Mouse (Mus musculus) heart, embryonic 15.5 days (tissue): ENCODE measurements around the gene Mecom. TPM values are rescaled to one million over a fixed set of nuclear protein-coding genes. Genes with fewer than 3 reads are reported as not detected.

Experiments used
- ATAC-seq: fragments of 200-750 bp; cut with Nextera tagmentation; replicated peaks from 2 replicates; pipeline ENCODE4 v1.8.0; 2017; ENCODE audit warnings: low read depth, moderate TSS enrichment; ENCODE audit not compliant: insufficient number of reproducible peaks, insufficient read depth, low FRiP score
- H3K27ac ChIP-seq: fragments of 300-500 bp; sonication (generic); 2 replicates; pipeline ENCODE4 v1.5.1; 2015; ENCODE audit warnings: mild to moderate bottlenecking, inconsistent platforms
- H3K27me3 ChIP-seq: fragments of 300-500 bp; sonication (generic); 2 replicates; pipeline ENCODE4 v1.6.1; 2015; ENCODE audit warnings: inconsistent platforms
- H3K36me3 ChIP-seq: fragments of 300-500 bp; sonication (generic); 2 replicates; pipeline ENCODE4 v1.6.1; 2015; ENCODE audit warnings: mild to moderate bottlenecking, inconsistent platforms
- H3K4me1 ChIP-seq: fragments of 300-500 bp; sonication (generic); replicated peaks from 2 replicates; pipeline ENCODE4 v1.6.1; 2015; ENCODE audit warnings: inconsistent platforms
- H3K4me2 ChIP-seq: fragments of 300-500 bp; sonication (generic); 2 replicates; pipeline ENCODE4 v1.6.1; 2015; ENCODE audit warnings: inconsistent platforms, mild to moderate bottlenecking, moderate library complexity
- H3K4me3 ChIP-seq: fragments of 300-500 bp; sonication (generic); 2 replicates; pipeline ENCODE4 v1.5.1; 2015; ENCODE audit warnings: mild to moderate bottlenecking, inconsistent platforms
- H3K9ac ChIP-seq: fragments of 300-500 bp; sonication (generic); 2 replicates; pipeline ENCODE4 v1.6.1; 2015; ENCODE audit warnings: mild to moderate bottlenecking, inconsistent platforms
- H3K9me3 ChIP-seq: fragments of 300-500 bp; sonication (generic); replicated peaks from 2 replicates; pipeline ENCODE4 v1.6.1; 2016; ENCODE audit warnings: inconsistent platforms
- WGBS: fragments of 180-500 bp; shearing (Covaris S2); methylation state at CpG from one replicate; pipeline ENCODE4 v1.1.7; 2015; ENCODE audit warnings: mixed read lengths; 5-methylcytosine and 5-hydroxymethylcytosine counted together
- polyA plus RNA-seq: library from polyadenylated mRNA; unstranded; fragments of >200 nt; fragmentation: Nextera tagmentation; extraction: Ambion mirVana; gene quantifications from 2 replicates; pipeline ENCODE4 v1.2.1, GENCODE M21; 2015

The Mecom gene
- polyA plus RNA-seq, 1 experiment from 2014 or later: 17.3 TPM

DNA sequence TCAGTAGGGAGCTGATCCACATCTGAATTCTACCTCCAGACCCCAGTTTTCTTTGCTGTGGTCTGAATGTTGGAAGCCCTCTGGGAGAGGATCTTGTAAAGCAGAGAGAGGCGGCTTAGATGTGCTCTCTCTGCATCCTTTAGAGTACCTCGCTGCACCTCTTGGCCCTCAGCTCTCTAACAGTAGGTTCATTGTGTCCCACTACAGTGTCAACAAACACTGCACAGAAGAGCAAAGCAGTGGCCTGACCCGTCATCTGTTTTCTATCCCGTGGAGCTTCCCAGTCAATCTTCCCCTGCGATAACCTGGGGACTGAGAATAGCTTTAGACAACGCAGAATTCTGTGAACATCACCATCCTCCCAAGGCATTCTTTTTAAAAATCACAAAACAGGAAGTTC lies 69.6 kb downstream of the Mecom start:
- Histone ChIP-seq H3K4me2 (no peak overlapping the region), H3K4me1 (peaks cover 3% of the 10 kb centered on the region; the same call in 1 of the 2 replicates), H3K36me3 (no peaks in the 10 kb centered on the region), H3K9ac (no peak overlapping the region), H3K27ac (no peak overlapping the region), H3K4me3 (no peak overlapping the region), H3K9me3 (no peaks in the 10 kb centered on the region), H3K27me3 (no peaks in the 10 kb centered on the region)
- WGBS: 44% methylated on average over 6 of the region's 6 CpGs
- ATAC-seq: no peak

DNA sequence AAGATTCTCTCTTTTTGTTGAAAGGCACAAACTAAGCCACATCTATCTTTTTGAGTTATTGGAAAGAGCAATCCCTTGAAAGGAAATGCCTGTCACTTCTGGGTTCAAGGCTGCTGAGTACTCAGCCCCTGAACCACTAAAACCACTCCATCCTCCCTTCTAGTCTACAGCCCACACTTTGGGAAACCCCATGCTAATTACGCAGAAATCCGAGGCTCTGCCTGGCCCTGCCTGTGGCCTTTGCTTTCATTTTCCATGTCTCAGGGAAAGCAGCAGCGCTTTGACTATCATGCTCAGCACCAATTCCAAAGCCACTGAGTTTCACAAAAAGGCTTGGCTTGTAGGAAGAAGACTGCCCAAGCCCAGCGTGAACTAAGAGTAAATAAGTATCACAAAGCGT lies 70.8 kb downstream of the Mecom start:
- no peaks in the 10 kb centered on the region for H3K36me3 ChIP-seq
- H3K9me3 ChIP-seq: no peaks in the 10 kb centered on the region
- H3K4me1 ChIP-seq: peaks cover 3% of the 10 kb centered on the region; the same call in 1 of the 2 replicates
- H3K27ac ChIP-seq: no peak overlapping the region
- no peak overlapping the region for H3K9ac ChIP-seq
- no peak overlapping the region for H3K4me3 ChIP-seq
- no peaks in the 10 kb centered on the region for H3K27me3 ChIP-seq
- no peak overlapping the region for H3K4me2 ChIP-seq
- WGBS: 64% methylated on average over 5 of the region's 5 CpGs
- no peak for ATAC-seq

DNA sequence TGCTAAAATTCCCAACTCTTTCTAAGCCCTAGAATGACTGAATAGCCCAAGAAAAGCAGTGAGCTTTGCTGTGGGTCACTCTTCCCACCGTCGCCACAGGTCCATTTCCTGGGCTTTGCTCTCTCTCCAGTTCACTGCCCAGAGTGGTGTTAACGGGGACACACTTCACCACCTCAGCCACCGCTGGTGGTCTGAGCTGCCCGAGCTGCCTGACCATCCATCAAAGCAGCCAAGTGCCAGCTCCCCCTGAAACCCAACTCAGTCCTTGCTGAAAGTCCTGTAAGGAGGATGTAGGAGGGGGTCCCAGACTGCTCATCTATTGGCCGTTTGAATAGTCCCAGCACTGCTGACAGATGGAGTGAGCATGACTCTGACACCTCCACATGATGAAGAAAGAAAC lies 72.2 kb downstream of the Mecom start:
- Histone ChIP-seq H3K4me1 (peaks cover under 1% of the 10 kb centered on the region; the same call in 1 of the 2 replicates), H3K4me2 (no peak overlapping the region), H3K27ac (no peak overlapping the region), H3K9ac (no peak overlapping the region), H3K27me3 (no peaks in the 10 kb centered on the region), H3K36me3 (no peaks in the 10 kb centered on the region), H3K4me3 (no peak overlapping the region), H3K9me3 (no peaks in the 10 kb centered on the region)
- WGBS: 41% methylated on average over 6 of the region's 6 CpGs
- ATAC-seq: no peak

DNA sequence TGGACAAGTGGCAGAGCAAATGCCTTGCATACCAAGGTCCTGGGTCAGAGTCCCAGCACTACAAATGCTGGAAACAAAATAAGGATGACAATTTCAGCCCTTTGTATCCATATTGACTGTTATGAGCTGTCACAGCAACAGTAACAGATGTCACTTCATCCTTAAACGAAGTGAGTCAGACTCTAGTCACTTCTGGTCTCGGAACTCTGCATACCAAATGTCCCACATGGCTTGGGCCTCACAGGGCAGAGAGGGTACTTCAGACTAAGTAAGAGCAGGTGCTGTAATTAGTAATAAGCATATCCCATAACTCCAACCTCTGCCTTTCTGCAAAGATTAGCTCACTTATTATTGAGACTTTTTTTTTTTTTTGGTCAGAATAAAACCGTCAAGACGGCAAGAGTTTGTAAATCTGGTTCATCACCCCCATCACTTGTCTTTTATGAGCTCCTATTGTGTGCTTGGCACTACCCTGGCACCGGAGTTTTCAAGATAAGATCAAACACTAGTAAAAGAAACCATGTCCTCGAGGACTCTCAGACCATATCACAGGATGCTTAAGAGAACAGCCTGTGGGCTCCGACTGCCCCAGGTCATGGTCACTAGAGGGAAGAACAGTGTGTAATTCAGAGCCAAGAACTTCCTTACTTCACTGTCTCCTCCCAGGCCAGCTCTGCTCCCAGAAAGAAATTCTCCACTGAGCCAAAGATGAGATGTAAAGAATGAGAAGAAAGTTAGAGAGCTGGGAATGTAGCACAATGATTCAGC lies 79.6 kb downstream of the Mecom start:
- WGBS: 50% methylated on average over 7 of the region's 7 CpGs
- Histone ChIP-seq H3K4me3 (no peak overlapping the region), H3K9me3 (no peaks in the 10 kb centered on the region), H3K9ac (no peak overlapping the region), H3K36me3 (no peaks in the 10 kb centered on the region), H3K27me3 (no peaks in the 10 kb centered on the region), H3K27ac (no peak overlapping the region), H3K4me2 (no peak overlapping the region), H3K4me1 (peaks cover 9% of the 10 kb centered on the region)
- ATAC-seq: no peak

DNA sequence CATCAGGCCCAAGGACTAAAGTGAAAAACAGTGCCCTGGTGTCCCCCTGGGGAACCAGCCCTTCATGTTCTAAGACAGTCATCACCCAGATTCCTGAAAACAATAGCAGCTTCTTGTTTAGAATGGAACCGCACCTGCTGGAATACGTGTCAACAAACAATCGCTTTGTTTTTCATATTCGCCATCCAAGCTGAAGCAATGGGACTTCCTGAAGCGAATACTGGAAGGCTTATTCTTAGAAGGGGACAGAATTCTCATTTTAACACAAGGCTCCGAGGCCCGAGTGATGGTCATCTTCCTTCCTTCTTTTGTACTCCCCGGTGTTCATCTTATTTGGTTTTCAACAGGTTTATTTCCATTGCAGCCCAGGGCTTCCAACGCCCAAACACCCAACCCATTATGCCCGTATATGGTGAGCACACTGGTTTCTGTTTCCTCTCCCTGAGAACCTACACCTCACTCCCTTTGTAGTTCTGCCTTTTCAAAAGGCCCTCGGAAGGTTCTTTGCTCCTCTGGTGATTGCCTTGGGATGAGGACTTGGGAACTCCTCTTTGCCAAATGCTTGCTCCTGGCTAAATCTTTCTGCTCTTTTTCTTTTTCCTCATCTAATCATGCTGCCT lies 81.7 kb downstream of the Mecom start:
- 61% methylated on average over 11 of the region's 11 CpGs for WGBS
- H3K4me2 ChIP-seq: no peak overlapping the region
- no peak overlapping the region for H3K27ac ChIP-seq
- H3K9ac ChIP-seq: no peak overlapping the region
- no peak for ATAC-seq
- no peaks in the 10 kb centered on the region for H3K36me3 ChIP-seq
- H3K4me3 ChIP-seq: no peak overlapping the region
- H3K27me3 ChIP-seq: no peaks in the 10 kb centered on the region
- peaks cover 13% of the 10 kb centered on the region for H3K4me1 ChIP-seq
- no peaks in the 10 kb centered on the region for H3K9me3 ChIP-seq

DNA sequence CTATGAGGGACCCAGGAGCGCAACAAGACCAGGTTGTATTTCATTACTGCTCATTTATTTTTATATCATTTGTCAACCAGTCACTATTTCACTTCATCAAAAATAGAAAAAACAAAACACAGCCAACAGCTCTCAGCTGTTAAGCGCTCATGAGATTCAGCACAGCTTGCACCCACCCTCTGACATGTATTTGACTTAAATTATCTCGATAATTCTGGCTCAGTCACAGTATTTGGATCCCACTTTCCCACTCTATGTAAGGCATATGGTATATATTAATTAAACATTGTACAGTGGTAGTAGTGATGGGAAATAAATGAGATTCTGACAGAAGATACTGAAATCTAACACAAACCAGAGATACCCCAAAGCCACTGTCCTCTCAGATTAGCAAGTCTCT lies 83.3 kb downstream of the Mecom start:
- Histone ChIP-seq H3K27me3 (no peaks in the 10 kb centered on the region), H3K9me3 (no peaks in the 10 kb centered on the region), H3K9ac (no peak overlapping the region), H3K4me1 (peaks cover 18% of the 10 kb centered on the region), H3K4me2 (no peak overlapping the region), H3K27ac (no peak overlapping the region), H3K36me3 (no peaks in the 10 kb centered on the region), H3K4me3 (no peak overlapping the region)
- WGBS: 75% methylated on average over 3 of the region's 3 CpGs
- no peak for ATAC-seq

DNA sequence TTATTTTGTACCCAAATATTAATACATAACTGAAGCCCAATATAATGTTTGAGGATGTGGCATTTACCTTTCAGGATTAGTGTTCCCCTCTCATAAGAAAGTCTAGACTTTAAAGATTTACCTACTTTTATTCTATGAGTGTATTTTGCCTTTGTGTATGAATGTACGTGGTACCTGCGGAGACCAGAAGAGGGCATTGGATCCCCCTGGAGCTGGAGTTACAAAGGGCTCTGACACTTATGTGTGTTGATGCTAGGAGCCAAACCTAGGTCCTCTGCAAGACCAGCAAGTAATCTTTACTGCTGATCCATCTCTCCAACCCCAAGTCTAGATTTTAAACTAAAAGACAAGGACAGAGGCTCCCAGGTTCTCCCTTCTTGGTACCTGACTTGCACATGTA lies 86.0 kb downstream of the Mecom start:
- Histone ChIP-seq H3K4me3 (no peak overlapping the region), H3K27ac (no peak overlapping the region), H3K9ac (no peak overlapping the region), H3K36me3 (no peaks in the 10 kb centered on the region), H3K27me3 (0 out of 2 replicates have a peak, but pooled peaks cover 3% of the 10 kb centered on the region), H3K4me2 (no peak overlapping the region), H3K9me3 (no peaks in the 10 kb centered on the region), H3K4me1 (peaks cover 18% of the 10 kb centered on the region)
- 94% methylated on average over 2 of the region's 2 CpGs for WGBS
- ATAC-seq: no peak

DNA sequence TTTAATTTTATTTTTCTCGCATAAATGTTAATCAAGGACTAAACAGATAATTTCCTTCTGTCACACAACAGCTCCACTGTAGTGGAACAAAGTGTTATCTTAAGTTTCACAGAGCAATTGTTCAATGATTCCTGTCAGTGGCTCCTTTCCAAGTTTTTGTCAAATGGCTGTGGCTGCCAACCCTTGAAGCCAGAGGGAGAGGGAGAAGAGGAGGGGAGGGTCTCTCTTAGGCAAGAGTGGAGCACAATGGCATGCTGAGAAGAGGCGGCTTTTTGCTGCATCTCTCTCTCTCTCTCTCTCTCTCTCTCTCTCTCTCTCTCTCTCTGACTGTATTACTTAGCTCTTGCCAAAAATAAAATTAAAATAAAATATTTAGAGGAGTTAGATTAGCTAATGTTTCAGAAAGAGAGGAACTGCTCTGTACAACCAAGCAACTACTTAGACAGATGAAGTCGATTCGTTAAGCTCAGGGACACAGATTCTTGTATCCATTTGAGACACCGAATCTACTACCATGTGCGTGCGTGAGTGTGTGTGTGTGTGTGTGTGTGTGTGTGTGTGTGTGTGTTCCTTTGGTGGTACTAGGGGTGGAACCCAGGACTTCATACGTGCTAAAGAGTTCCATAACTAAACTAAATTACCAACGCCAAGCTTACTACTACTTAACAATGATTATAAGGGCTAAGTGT lies 86.8 kb downstream of the Mecom start:
- peak; percentile 50; the same call in 1 of the 2 replicates for ATAC-seq
- H3K36me3 ChIP-seq: no peaks in the 10 kb centered on the region
- H3K4me3 ChIP-seq: no peak overlapping the region
- WGBS: 61% methylated on average over 9 of the region's 9 CpGs
- 0 out of 2 replicates have a peak, but pooled peaks cover 3% of the 10 kb centered on the region for H3K27me3 ChIP-seq
- H3K27ac ChIP-seq: 0 out of 2 replicates have a peak overlapping the region, but pooled peaks have one; percentile 34
- peaks cover 11% of the 10 kb centered on the region for H3K4me1 ChIP-seq
- no peak overlapping the region for H3K9ac ChIP-seq
- no peaks in the 10 kb centered on the region for H3K9me3 ChIP-seq
- H3K4me2 ChIP-seq: no peak overlapping the region

DNA sequence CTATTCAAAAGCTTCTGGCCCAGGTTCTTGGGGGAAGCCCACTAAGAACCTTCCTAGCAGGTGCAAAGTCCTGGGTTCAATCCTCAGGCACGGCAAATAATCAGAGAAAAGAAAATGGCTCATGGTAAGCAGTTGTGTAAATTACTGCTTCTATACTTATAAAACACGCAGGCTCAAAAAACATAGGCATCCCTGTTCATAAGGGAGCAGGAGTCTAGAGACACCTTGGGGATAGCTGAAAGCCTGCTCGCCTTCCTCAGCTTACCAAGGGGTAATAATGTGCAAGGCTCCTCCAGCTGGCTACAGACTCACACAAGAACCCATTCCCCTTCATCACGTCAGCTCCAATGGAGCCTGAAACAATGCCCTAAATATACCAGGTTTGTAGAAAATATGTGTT lies 88.2 kb downstream of the Mecom start:
- Histone ChIP-seq H3K36me3 (no peaks in the 10 kb centered on the region), H3K4me2 (no peak overlapping the region), H3K9me3 (no peaks in the 10 kb centered on the region), H3K4me3 (no peak overlapping the region), H3K9ac (no peak overlapping the region), H3K27me3 (0 out of 2 replicates have a peak, but pooled peaks cover 3% of the 10 kb centered on the region), H3K4me1 (peaks cover 9% of the 10 kb centered on the region), H3K27ac (no peak overlapping the region)
- 85% methylated on average over 4 of the region's 4 CpGs for WGBS
- no peak for ATAC-seq

DNA sequence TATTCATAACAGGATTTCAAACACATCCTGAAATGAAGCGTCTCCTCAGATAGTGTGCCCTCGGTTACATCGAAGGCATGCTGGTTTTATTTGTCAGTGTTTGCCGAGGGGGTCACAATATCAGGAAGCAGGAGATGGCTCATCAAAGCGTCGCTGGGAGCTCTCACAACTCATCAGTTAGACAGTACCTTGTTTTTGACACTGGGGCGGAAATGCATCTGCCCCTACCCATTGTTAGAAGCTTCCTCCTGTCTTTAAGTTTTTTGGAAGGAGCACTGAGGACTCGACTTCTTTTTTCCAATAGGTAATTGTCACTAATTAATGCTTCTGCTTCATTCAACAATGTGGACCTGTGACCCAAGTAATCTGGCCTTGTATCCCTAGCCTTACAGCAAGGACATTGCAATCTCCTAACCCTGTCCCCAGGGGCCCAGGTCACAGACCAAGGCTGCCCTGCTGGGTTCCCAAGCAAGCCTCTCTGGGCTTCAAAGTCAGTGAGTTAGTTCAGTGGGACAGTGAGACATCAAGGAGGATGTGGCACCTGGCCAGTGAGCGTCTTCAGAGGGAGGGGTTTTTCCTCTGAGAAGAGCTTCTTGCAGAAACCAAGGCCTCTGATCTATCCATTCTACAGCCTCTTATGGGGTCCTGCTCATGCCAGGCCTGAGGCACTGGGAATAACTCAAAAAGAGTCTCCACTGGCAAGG lies 89.7 kb downstream of the Mecom start:
- H3K36me3 ChIP-seq: no peaks in the 10 kb centered on the region
- peaks cover 9% of the 10 kb centered on the region for H3K4me1 ChIP-seq
- H3K27me3 ChIP-seq: 0 out of 2 replicates have a peak, but pooled peaks cover 3% of the 10 kb centered on the region
- no peak overlapping the region for H3K4me2 ChIP-seq
- no peak overlapping the region for H3K4me3 ChIP-seq
- 0 out of 2 replicates have a peak overlapping the region, but pooled peaks have one; percentile 7 for H3K27ac ChIP-seq
- H3K9me3 ChIP-seq: no peaks in the 10 kb centered on the region
- WGBS: 51% methylated on average over 9 of the region's 9 CpGs
- H3K9ac ChIP-seq: no peak overlapping the region
- ATAC-seq: no peak

DNA sequence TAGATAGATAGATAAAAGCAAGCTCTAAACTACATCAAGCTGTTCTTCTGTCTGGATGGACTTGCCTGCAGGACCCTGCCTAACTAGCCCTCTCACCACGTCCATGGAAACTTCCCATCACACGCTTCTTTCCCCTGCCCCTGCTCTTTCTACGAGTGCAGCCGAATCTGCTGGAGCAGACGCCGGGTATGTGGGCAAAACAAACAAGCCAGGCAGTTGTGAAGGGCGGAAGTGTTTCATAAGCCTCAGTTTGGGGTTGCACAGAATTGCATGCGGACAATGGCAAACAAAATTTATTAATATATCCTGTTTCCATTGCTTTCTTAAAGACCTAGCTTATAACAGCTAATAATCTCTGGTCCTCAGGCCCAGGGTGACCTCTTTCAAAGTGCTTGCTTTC lies 91.9 kb downstream of the Mecom start:
- Histone ChIP-seq H3K9ac (no peak overlapping the region), H3K4me2 (no peak overlapping the region), H3K4me1 (peaks cover 3% of the 10 kb centered on the region), H3K9me3 (no peaks in the 10 kb centered on the region), H3K4me3 (no peak overlapping the region), H3K27ac (no peak overlapping the region), H3K36me3 (no peaks in the 10 kb centered on the region), H3K27me3 (0 out of 2 replicates have a peak, but pooled peaks cover 3% of the 10 kb centered on the region)
- 62% methylated on average over 8 of the region's 8 CpGs for WGBS
- no peak for ATAC-seq
